Mouse (Mus musculus) brain, embryonic 14.5 days (tissue): ENCODE results near the gene Olfr694.

ENCODE experiments used
- CTCF ChIP-seq: fragments of 200-500 bp; IDR thresholded peaks from 2 replicates; pipeline ENCODE4 v1.5.1; 2012; ENCODE audit warnings: inconsistent platforms, mild to moderate bottlenecking, moderate library complexity, borderline replicate concordance; ENCODE audit not compliant: insufficient read depth, insufficient read length; ENCODE audit errors: extremely low read depth
- POLR2A ChIP-seq: fragments of 200-500 bp; IDR thresholded peaks from 2 replicates; pipeline ENCODE4 v1.6.1; 2012; ENCODE audit warnings: mild to moderate bottlenecking, inconsistent platforms, borderline replicate concordance; ENCODE audit not compliant: poor library complexity, insufficient read depth, insufficient read length, severe bottlenecking; ENCODE audit errors: extremely low read depth

DNA sequence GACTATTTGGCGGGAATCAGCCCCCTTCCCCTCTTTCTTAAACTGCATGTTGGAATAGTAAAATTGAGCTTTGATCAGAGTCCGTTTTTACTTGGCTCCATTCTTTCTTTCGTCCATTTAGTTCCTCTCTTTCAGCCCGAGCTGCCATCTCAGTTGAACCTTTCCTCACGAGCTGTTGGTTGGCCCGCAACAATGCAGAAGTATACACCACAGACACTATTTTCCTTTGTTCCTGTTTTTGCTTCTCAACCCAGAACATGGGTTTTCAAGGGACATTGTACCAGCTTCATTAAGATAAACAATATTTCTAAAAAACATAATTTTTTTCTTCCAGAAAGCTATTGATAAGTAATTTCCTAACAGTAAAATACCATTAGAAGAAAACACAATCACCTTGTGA, 19.8 kb upstream of the Olfr694 start:
- TF ChIP-seq CTCF: no peak
- TF ChIP-seq POLR2A: no peak
